Mouse (Mus musculus) liver, embryonic 14.5 days (tissue): ENCODE results near the gene 3110040M04Rik.

Experiments
- CTCF ChIP-seq: IDR thresholded peaks from 2 replicates; pipeline ENCODE4 v1.5.1; 2016; ENCODE audit warnings: antibody characterized with exemption, low read depth, control low read depth
- EP300 ChIP-seq: IDR thresholded peaks from 2 replicates; pipeline ENCODE4 v1.6.1; 2016; ENCODE audit warnings: antibody characterized with exemption, low read depth

DNA sequence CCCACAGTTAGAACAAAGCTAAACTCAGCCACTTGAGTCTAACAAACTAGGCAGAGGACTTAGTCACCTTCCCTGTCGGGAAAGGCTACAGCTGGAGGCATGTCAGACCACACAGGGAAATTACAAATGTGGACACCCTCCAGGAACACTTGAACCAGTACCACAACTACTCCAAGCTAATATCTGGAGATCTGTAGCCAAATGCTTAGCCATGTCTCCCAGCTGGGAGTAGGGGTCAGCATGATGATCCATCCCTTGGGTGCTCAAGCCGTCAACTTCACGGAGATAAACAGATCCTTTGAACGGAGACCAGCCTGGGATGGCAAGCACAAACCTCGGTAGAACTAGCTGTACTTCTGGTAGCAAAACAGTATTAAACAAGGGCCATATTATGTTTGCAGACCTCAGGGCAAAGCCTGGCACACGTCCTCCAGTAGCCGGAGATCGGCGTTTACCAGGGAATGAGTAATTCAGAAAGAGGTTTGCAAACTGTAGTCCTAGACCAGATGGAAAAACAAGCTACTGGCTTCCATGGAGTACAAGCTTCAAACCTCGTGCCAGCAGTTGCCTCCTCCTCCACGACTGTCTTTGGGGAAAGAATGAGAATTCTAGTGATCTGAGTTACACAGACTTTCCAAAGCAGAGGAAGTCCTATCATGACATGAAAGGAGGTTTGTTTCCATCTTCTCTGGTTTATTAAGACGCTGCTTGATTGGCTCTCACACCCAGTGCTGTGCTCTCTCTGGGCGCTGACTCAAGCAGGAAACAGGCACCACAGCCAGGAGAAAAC lies 32.4 kb downstream of the 3110040M04Rik start:
- TF ChIP-seq CTCF (no peak), EP300 (no peak)
